Mouse (Mus musculus) intestine, postnatal 0 days (tissue): ENCODE measurements around the gene Repin1. TPM values are rescaled to one million over a fixed set of nuclear protein-coding genes. Genes with fewer than 3 reads are reported as not detected.

Experiments used
- ATAC-seq: fragments of 200-750 bp; cut with Nextera tagmentation; 2 replicates; pipeline ENCODE4 v1.8.0; 2017; ENCODE audit warnings: mild to moderate bottlenecking, moderate TSS enrichment, moderate library complexity
- H3K27ac ChIP-seq: fragments of 300-500 bp; sonication (generic); 2 replicates; pipeline ENCODE4 v1.5.1; 2014; ENCODE audit warnings: mild to moderate bottlenecking, low read depth, low read length, moderate library complexity
- H3K27me3 ChIP-seq: fragments of 300-500 bp; sonication (generic); replicated peaks from 2 replicates; pipeline ENCODE4 v1.6.1; 2014; ENCODE audit warnings: low read length, mixed read lengths; ENCODE audit not compliant: control insufficient read depth, insufficient read depth
- H3K36me3 ChIP-seq: fragments of 300-500 bp; sonication (generic); 2 replicates; pipeline ENCODE4 v1.6.1; 2014; ENCODE audit warnings: mild to moderate bottlenecking, moderate library complexity; ENCODE audit not compliant: control insufficient read depth, insufficient read depth
- H3K4me1 ChIP-seq: fragments of 300-500 bp; sonication (generic); replicated peaks from 2 replicates; pipeline ENCODE4 v1.6.1; 2014; ENCODE audit warnings: antibody characterized with exemption, low read length, mixed read lengths; ENCODE audit not compliant: control insufficient read depth, insufficient read depth
- H3K4me2 ChIP-seq: fragments of 300-500 bp; sonication (generic); replicated peaks from 2 replicates; pipeline ENCODE4 v1.6.1; 2014; ENCODE audit warnings: low read depth, mild to moderate bottlenecking, moderate library complexity
- H3K4me3 ChIP-seq: fragments of 300-500 bp; sonication (generic); 2 replicates; pipeline ENCODE4 v1.5.1; 2014; ENCODE audit warnings: low read depth, low read length
- H3K9ac ChIP-seq: fragments of 300-500 bp; sonication (generic); 2 replicates; pipeline ENCODE4 v1.6.1; 2014; ENCODE audit warnings: mild to moderate bottlenecking, low read depth, low read length
- H3K9me3 ChIP-seq: fragments of 300-500 bp; sonication (generic); 2 replicates; pipeline ENCODE4 v1.6.1; 2016; ENCODE audit warnings: mixed run types; ENCODE audit not compliant: control insufficient read depth
- CTCF ChIP-seq: sonication (generic); IDR thresholded peaks from 2 replicates; pipeline ENCODE4 v1.5.1; 2016; ENCODE audit warnings: low read depth, mild to moderate bottlenecking, control low read depth, antibody characterized with exemption, moderate library complexity
- WGBS: fragments of 180-500 bp; shearing (Covaris S2); extraction: QIAGEN DNeasy Blood & Tissue Kit; methylation state at CpG from one replicate; pipeline ENCODE4 v1.1.7; 2014; 5-methylcytosine and 5-hydroxymethylcytosine counted together
- polyA plus RNA-seq: library from polyadenylated mRNA; unstranded; fragments of >200 nt; fragmentation: Nextera tagmentation; extraction: Ambion mirVana; gene quantifications from 2 replicates; pipeline ENCODE4 v1.2.1, GENCODE M21; 2015

Repin1 gene
- polyA plus RNA-seq, 1 experiment from 2014 or later, result 11.3 TPM

GRCm38 (mm10) chr6:48568036-48568984 is 25.4 kb upstream of the Repin1 start:
- no peak overlapping the region for H3K9ac ChIP-seq
- no peak for ATAC-seq
- no peak for TF ChIP-seq CTCF
- 56% methylated on average over 21 of the region's 21 CpGs for WGBS
- no peaks in the 10 kb centered on the region for H3K27me3 ChIP-seq
- peaks cover 5% of the 10 kb centered on the region; the same call in 1 of the 2 replicates for H3K36me3 ChIP-seq
- H3K4me3 ChIP-seq, result no peak overlapping the region
- no peaks in the 10 kb centered on the region for H3K9me3 ChIP-seq
- 0 out of 2 replicates have a peak overlapping the region, but pooled peaks have one; percentile 6 for H3K4me2 ChIP-seq
- H3K4me1 ChIP-seq, result 0 out of 2 replicates have a peak, but pooled peaks cover 6% of the 10 kb centered on the region
- peak overlapping the region; percentile 57 for H3K27ac ChIP-seq

DNA sequence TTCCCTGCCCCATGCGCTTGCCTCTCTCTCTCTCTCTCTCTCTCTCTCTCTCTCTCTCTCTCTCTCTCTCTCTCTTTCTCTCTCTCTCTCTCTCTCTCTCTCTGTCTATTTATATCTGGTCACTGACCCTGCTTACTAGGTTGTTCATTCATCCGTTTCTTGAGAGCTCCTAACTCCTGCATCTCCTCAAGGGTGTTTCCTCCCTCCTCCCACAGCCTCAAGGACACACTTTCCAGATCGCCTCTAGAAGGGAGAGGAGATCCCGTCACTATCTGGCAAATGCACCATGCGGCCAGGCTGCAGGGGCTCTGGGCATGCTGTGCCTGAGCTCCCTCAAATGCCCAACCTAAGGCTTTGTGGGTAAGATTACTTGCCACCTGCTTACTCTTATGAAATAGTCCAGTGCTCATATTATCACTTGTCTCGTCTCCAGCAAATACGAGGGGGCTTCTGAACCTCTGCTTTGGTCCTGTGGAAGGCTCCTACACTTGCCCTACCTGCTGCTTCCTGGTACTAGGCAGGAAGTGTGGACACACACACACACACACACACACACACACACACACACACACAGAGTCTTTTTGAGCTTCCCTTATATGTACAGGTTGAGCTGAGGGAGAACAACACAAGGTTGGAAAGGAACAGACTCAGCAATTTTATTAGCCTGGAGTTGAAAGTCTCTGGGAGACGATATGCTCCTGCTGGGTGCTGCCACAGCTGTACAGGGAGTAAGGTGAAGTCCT is 24.4 kb upstream of the Repin1 start:
- no peak for ATAC-seq
- H3K9ac ChIP-seq, result no peak overlapping the region
- H3K36me3 ChIP-seq, result peaks cover 4% of the 10 kb centered on the region; the same call in 1 of the 2 replicates
- no peak overlapping the region for H3K4me3 ChIP-seq
- H3K27me3 ChIP-seq, result no peaks in the 10 kb centered on the region
- no peak overlapping the region for H3K4me2 ChIP-seq
- H3K9me3 ChIP-seq, result no peaks in the 10 kb centered on the region
- no peak for TF ChIP-seq CTCF
- no peak overlapping the region; the same call in 1 of the 2 replicates for H3K27ac ChIP-seq
- WGBS, result 54% methylated on average over 8 of the region's 8 CpGs
- H3K4me1 ChIP-seq, result 0 out of 2 replicates have a peak, but pooled peaks cover 7% of the 10 kb centered on the region

DNA sequence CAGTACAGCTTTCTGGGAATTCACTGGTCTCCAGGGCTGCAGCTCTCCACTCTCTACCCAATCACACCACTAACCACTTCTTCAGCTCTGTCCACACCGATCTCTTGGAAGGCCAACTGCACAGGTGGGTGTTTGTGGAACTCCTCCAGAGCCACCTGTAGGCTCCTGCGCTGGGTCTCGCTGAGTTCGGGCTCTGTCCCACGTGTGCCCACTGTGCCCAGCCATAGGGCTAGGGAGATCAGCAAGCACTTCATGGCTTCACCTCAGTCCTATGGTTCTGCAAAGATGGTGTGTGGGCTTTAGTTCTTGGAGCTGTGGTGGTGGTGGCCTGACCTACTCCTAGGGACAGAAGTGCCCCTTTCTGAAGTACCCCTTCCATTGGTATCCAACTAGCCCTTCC is 21.7 kb upstream of the Repin1 start:
- H3K4me1 ChIP-seq, result 0 out of 2 replicates have a peak, but pooled peaks cover 7% of the 10 kb centered on the region
- H3K36me3 ChIP-seq, result no peaks in the 10 kb centered on the region; the same call in 1 of the 2 replicates
- no peak for ATAC-seq
- H3K4me2 ChIP-seq, result peak overlapping the region; percentile 47
- H3K9ac ChIP-seq, result 0 out of 2 replicates have a peak overlapping the region, but pooled peaks have one; percentile 26
- no peak for TF ChIP-seq CTCF
- no peaks in the 10 kb centered on the region for H3K9me3 ChIP-seq
- WGBS, result 77% methylated on average over 5 of the region's 5 CpGs
- H3K4me3 ChIP-seq, result peak overlapping the region; percentile 18
- peak overlapping the region; percentile 28; the same call in 1 of the 2 replicates for H3K27ac ChIP-seq
- H3K27me3 ChIP-seq, result no peaks in the 10 kb centered on the region

GRCm38 (mm10) chr6:48572572-48573061 is 21.1 kb upstream of the Repin1 start, which contains the start of gene Rarres2:
TSS of gene Rarres2 (minus strand) at chr6:48572789.
- peak within 1 kb of the TSS; percentile 18 for H3K4me3 ChIP-seq
- H3K9me3 ChIP-seq, result no peaks in the 10 kb centered on the region
- 36% methylated on average over 6 of the region's 6 CpGs for WGBS
- peak within 1 kb of the TSS; percentile 28 for H3K27ac ChIP-seq
- H3K36me3 ChIP-seq, result no peaks in the 10 kb centered on the region; the same call in 1 of the 2 replicates
- TF ChIP-seq CTCF, result no peak
- H3K27me3 ChIP-seq, result no peaks in the 10 kb centered on the region
- 0 out of 2 replicates have a peak within 1 kb of the TSS, but pooled peaks have one; percentile 26 for H3K9ac ChIP-seq
- H3K4me2 ChIP-seq, result peak within 1 kb of the TSS; percentile 47
- 0 out of 2 replicates have a peak, but pooled peaks cover 7% of the 10 kb centered on the region for H3K4me1 ChIP-seq
- no peak for ATAC-seq

DNA sequence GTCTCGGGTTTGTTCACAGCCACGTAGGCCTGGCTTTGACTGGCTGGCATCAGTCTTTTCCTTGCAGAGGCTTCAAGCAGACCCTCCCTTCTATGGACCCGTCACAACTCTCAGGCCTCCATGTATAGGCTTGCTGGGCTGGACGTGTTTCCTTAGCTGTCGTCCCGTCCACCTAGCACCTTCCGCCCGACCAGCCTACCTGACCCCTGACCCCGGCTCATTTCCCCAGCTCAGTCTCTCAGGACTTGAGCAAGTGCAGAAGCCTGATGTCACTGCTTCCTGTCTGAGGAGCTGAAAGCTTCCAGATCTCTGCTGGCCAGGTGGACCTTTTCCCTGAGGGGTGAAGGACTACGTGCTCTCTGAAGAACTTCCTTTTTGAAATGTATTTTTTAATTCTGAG is 20.4 kb upstream of the Repin1 start:
- 54% methylated on average over 10 of the region's 10 CpGs for WGBS
- H3K4me3 ChIP-seq, result no peak overlapping the region
- H3K9me3 ChIP-seq, result no peaks in the 10 kb centered on the region
- no peak overlapping the region for H3K4me2 ChIP-seq
- H3K4me1 ChIP-seq, result 0 out of 2 replicates have a peak, but pooled peaks cover 7% of the 10 kb centered on the region
- ATAC-seq, result no peak
- TF ChIP-seq CTCF, result no peak
- H3K9ac ChIP-seq, result no peak overlapping the region
- no peaks in the 10 kb centered on the region; the same call in 1 of the 2 replicates for H3K36me3 ChIP-seq
- H3K27ac ChIP-seq, result peak overlapping the region; percentile 15; the same call in 1 of the 2 replicates
- no peaks in the 10 kb centered on the region for H3K27me3 ChIP-seq
